Mouse (Mus musculus) stomach, postnatal 0 days (tissue): ENCODE data around the gene Asphd2. TPM values are rescaled to one million over a fixed set of nuclear protein-coding genes. Genes with fewer than 3 reads are reported as not detected.

Experiments used
- ATAC-seq: fragments of 200-750 bp; cut with Nextera tagmentation; 2 replicates; pipeline ENCODE4 v1.8.0; 2017; ENCODE audit not compliant: low FRiP score, low TSS enrichment
- DNase-seq: peaks from one replicate; pipeline ENCODE4 v3.0.0-alpha.2; 2016; ENCODE audit warnings: low spot score
- H3K27ac ChIP-seq: fragments of 300-500 bp; sonication (generic); replicated peaks from 2 replicates; pipeline ENCODE4 v1.5.1; 2014; ENCODE audit warnings: mild to moderate bottlenecking, control low read depth
- H3K27me3 ChIP-seq: fragments of 300-500 bp; sonication (generic); 2 replicates; pipeline ENCODE4 v1.6.1; 2014; ENCODE audit warnings: low read length; ENCODE audit not compliant: control insufficient read depth, insufficient read depth
- H3K36me3 ChIP-seq: fragments of 300-500 bp; sonication (generic); 2 replicates; pipeline ENCODE4 v1.6.1; 2014; ENCODE audit warnings: low read length, mixed read lengths; ENCODE audit not compliant: control insufficient read depth, insufficient read depth
- H3K4me1 ChIP-seq: fragments of 300-500 bp; sonication (generic); replicated peaks from 2 replicates; pipeline ENCODE4 v1.6.1; 2014; ENCODE audit warnings: antibody characterized with exemption; ENCODE audit not compliant: control insufficient read depth, insufficient read depth
- H3K4me2 ChIP-seq: fragments of 300-500 bp; sonication (generic); replicated peaks from 2 replicates; pipeline ENCODE4 v1.6.1; 2014; ENCODE audit warnings: low read depth, mild to moderate bottlenecking, control low read depth, moderate library complexity
- H3K4me3 ChIP-seq: fragments of 300-500 bp; sonication (generic); 2 replicates; pipeline ENCODE4 v1.5.1; 2014; ENCODE audit warnings: low read depth, low read length, control low read depth
- H3K9ac ChIP-seq: fragments of 300-500 bp; sonication (generic); 2 replicates; pipeline ENCODE4 v1.6.1; 2014; ENCODE audit warnings: mild to moderate bottlenecking, low read length, control low read depth, mixed read lengths
- H3K9me3 ChIP-seq: fragments of 300-500 bp; sonication (generic); 2 replicates; pipeline ENCODE4 v1.6.1; 2016; ENCODE audit warnings: low read length; ENCODE audit not compliant: control insufficient read depth
- CTCF ChIP-seq: IDR thresholded peaks from 2 replicates; pipeline ENCODE4 v1.5.1; 2016; ENCODE audit warnings: antibody characterized with exemption, low read depth, mild to moderate bottlenecking, moderate library complexity
- EP300 ChIP-seq: optimal IDR thresholded peaks from 2 replicates; pipeline ENCODE3; 2016; ENCODE audit warnings: antibody characterized with exemption
- WGBS: fragments of 180-500 bp; shearing (Covaris S2); extraction: QIAGEN DNeasy Blood & Tissue Kit; methylation state at CpG from one replicate; pipeline ENCODE4 v1.1.7; 2014; 5-methylcytosine and 5-hydroxymethylcytosine counted together
- polyA plus RNA-seq: library from polyadenylated mRNA; unstranded; fragments of >200 nt; fragmentation: Nextera tagmentation; extraction: Ambion mirVana; gene quantifications from 2 replicates; pipeline ENCODE4 v1.2.1, GENCODE M21; 2015

Gene Asphd2
- polyA plus RNA-seq, 1 experiment from 2014 or later = 4.4 TPM

DNA sequence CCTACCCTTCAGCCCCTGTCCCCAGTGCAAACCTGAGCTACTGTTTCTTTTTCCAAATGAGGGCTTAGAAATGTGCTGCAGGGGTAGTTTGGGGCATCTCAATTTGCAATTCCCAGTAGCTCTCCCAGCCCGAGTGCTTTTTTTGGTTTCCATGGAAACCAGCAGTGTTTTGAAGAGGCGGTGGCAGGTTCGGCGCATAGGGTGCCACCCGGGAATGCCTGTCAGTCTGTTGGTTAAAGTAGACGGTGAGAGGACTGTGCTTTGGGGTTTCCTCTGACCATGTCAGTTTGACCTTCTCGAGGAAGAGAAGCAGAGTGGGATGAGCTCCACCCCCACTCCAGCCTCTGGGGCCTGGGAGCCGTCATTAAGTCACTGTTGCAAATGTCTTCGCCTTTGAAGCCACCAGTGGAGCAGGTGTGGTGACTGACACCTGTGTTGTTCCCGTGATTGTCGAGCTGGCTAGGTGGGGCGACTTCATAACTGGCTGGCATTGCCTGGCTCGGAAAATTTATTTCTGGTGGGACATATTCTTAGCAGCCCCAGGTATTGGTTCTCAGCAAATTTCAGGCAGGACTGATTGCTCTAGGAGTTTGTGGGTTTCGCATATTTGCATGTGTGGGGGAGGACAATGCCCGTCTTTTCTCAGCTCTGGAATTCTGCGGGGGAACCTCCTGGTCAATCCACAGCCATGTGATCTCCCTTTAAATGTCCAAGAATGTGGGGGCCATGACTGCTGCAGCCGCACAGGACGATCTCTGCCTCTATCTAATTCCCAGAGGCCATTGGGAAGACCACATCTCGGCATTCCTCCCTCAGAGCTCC lies 17.1 kb upstream of the Asphd2 start:
- Histone ChIP-seq H3K9me3 (0 out of 2 replicates have a peak, but pooled peaks cover 2% of the 10 kb centered on the region), H3K27ac (no peak overlapping the region), H3K27me3 (no peaks in the 10 kb centered on the region), H3K4me3 (no peak overlapping the region), H3K4me1 (no peaks in the 10 kb centered on the region), H3K36me3 (no peaks in the 10 kb centered on the region), H3K4me2 (no peak overlapping the region), H3K9ac (no peak overlapping the region)
- DNase-seq (no peak), ATAC-seq (no peak)
- no peak for TF ChIP-seq EP300
- WGBS = 11% methylated on average over 19 of the region's 19 CpGs

DNA sequence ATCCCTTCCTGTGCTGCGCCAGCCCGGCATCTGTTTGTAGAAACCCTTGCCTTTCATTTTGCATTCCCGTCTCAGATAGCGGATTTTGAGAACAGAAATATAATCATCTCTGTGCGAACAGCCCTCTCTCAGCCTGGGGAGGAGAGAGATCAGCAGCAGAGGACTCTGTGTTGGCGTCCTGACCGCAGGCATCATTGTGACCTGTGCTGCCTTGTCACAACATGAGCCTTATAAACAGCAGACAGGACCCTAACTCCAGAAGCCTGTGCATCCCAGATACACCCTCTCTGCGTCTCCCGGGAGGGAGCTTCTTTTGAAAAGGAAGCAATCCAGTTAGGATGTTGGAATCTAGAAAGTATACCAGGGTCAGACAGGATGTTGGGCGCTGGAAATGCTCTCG lies 16.4 kb upstream of the Asphd2 start:
- DNase-seq (no peak), ATAC-seq (no peak)
- Histone ChIP-seq H3K27me3 (no peaks in the 10 kb centered on the region), H3K27ac (no peak overlapping the region), H3K36me3 (no peaks in the 10 kb centered on the region), H3K9me3 (0 out of 2 replicates have a peak, but pooled peaks cover 2% of the 10 kb centered on the region), H3K4me1 (no peaks in the 10 kb centered on the region), H3K4me2 (no peak overlapping the region), H3K4me3 (no peak overlapping the region), H3K9ac (no peak overlapping the region)
- WGBS = 32% methylated on average over 11 of the region's 11 CpGs
- TF ChIP-seq CTCF (no peak), EP300 (no peak)

DNA sequence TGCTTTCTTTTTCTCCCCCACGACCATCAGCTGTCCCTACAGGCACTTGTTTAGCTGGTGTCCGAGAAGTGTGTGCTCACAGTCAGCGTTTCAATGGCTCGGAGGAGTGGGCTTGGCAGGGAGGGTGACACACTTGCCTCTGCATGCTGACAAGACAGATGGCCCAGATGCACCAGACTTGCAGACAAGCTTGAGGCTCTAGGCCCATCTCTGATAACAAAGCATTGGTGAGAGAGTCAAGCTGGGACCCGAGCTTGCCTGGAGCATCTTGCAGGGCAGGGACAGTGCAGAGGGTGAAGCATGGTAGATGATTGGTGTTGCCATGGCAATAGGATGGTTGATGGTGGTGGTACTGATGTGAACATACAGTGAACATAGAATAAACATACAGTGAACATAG lies 14.6 kb upstream of the Asphd2 start:
- Histone ChIP-seq H3K9me3 (0 out of 2 replicates have a peak, but pooled peaks cover 2% of the 10 kb centered on the region), H3K9ac (no peak overlapping the region), H3K4me1 (no peaks in the 10 kb centered on the region), H3K4me3 (no peak overlapping the region), H3K27me3 (no peaks in the 10 kb centered on the region), H3K4me2 (no peak overlapping the region), H3K36me3 (no peaks in the 10 kb centered on the region), H3K27ac (no peak overlapping the region)
- no peak for TF ChIP-seq EP300
- no peak for TF ChIP-seq CTCF
- ATAC-seq = no peak
- 48% methylated on average over 5 of the region's 5 CpGs for whole genome bisulfite sequencing
- no peak for DNase-seq

DNA sequence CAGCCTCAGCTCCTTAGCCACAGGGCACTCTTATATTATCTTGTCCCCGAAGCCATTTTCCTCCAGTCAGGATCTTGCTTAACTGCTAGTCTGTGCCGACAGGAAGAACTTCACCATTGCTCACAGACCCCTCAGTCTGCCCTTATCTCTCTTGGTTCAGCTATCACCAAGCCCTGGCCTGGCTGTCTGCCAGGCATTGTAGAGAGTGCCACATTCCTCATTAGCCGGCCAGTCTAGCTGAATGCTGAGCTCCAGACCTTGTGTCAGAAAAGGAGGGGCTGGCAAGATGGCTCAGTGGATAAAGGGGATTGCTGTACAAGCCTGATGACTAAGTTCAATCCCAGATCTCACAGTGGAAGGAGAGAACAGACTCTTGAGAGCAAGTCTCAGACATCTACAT lies 11.4 kb upstream of the Asphd2 start:
- H3K4me3 ChIP-seq = no peak overlapping the region
- no peaks in the 10 kb centered on the region for H3K4me1 ChIP-seq
- no peak overlapping the region for H3K27ac ChIP-seq
- H3K4me2 ChIP-seq = no peak overlapping the region
- ATAC-seq (no peak), DNase-seq (no peak)
- no peak overlapping the region for H3K9ac ChIP-seq
- WGBS = 54% methylated on average over 3 of the region's 3 CpGs
- H3K27me3 ChIP-seq = no peaks in the 10 kb centered on the region
- H3K9me3 ChIP-seq = no peaks in the 10 kb centered on the region
- no peak for TF ChIP-seq CTCF
- TF ChIP-seq EP300 = no peak
- no peaks in the 10 kb centered on the region for H3K36me3 ChIP-seq

DNA sequence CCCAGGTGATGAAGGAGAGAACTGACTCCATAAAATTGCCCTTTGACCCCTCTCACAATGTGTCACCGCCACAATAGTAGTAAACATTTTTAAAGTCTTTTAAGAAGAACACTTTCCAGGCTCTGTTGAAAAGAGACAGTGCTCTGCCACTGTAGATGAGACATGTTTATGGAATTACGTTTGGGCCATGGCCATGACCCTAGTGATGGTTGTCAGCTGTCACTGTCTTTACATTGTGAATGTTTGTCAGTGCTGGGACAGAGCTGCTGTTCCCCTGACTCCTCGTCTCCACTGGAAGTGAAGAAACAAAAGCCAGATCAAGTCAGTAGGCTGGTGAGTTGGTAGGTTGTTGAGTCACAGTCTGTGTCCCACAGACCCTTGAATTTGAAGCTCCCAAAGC lies 7.8 kb upstream of the Asphd2 start:
- no peaks in the 10 kb centered on the region for H3K4me1 ChIP-seq
- H3K27ac ChIP-seq = no peak overlapping the region
- H3K27me3 ChIP-seq = no peaks in the 10 kb centered on the region
- no peaks in the 10 kb centered on the region for H3K36me3 ChIP-seq
- H3K9me3 ChIP-seq = no peaks in the 10 kb centered on the region
- H3K4me3 ChIP-seq = no peak overlapping the region
- no peak overlapping the region for H3K4me2 ChIP-seq
- ATAC-seq (no peak; the same call in 1 of the 2 replicates), DNase-seq (no peak)
- TF ChIP-seq EP300 (no peak), CTCF (no peak)
- H3K9ac ChIP-seq = no peak overlapping the region
- WGBS = 36% methylated on average over 3 of the region's 3 CpGs

DNA sequence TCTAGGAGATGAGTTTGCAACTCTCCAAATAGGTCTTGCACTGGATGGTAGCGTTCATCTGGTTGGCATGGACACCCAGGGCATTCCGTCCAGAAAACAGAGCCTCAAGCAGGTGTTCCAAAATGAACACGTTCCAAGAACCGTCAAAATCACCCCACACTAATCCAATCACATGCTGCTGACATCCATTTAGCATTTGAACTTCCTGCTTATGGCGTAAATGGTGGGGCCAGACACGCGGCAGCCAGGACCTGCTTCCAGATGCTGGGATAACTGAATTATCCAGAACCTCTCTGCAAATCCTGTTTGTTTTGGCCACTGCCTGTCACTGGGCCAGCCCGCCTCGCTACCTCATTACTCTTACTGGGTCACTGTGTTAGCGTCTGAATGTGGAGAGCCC lies 4.6 kb upstream of the Asphd2 start:
- no peaks in the 10 kb centered on the region for H3K36me3 ChIP-seq
- no peaks in the 10 kb centered on the region for H3K9me3 ChIP-seq
- no peak overlapping the region for H3K4me3 ChIP-seq
- DNase-seq (no peak), ATAC-seq (no peak)
- no peak overlapping the region for H3K9ac ChIP-seq
- no peak overlapping the region for H3K4me2 ChIP-seq
- TF ChIP-seq EP300 = no peak
- TF ChIP-seq CTCF = no peak
- no peaks in the 10 kb centered on the region for H3K4me1 ChIP-seq
- no peak overlapping the region for H3K27ac ChIP-seq
- WGBS = 47% methylated on average over 10 of the region's 10 CpGs
- H3K27me3 ChIP-seq = 0 out of 2 replicates have a peak, but pooled peaks cover under 1% of the 10 kb centered on the region
